Mouse (Mus musculus) hindbrain, embryonic 15.5 days (tissue): ENCODE results near the gene Ube4a. TPM values are rescaled to one million over a fixed set of nuclear protein-coding genes. Genes with fewer than 3 reads are reported as not detected.

ENCODE experiments used
- ATAC-seq: fragments of 200-750 bp; cut with Nextera tagmentation; 2 replicates; pipeline ENCODE4 v1.8.0; 2017; ENCODE audit warnings: low read depth, moderate number of reproducible peaks, moderate TSS enrichment; ENCODE audit not compliant: low FRiP score
- H3K27ac ChIP-seq: fragments of 300-500 bp; sonication (generic); replicated peaks from 2 replicates; pipeline ENCODE4 v1.5.1; 2015; ENCODE audit warnings: mild to moderate bottlenecking, inconsistent platforms
- H3K27me3 ChIP-seq: fragments of 300-500 bp; sonication (generic); 2 replicates; pipeline ENCODE4 v1.6.1; 2015; ENCODE audit warnings: control low read depth, inconsistent platforms
- H3K36me3 ChIP-seq: fragments of 300-500 bp; sonication (generic); 2 replicates; pipeline ENCODE4 v1.6.1; 2015; ENCODE audit warnings: control low read depth, inconsistent platforms
- H3K4me1 ChIP-seq: fragments of 300-500 bp; sonication (generic); replicated peaks from 2 replicates; pipeline ENCODE4 v1.6.1; 2015; ENCODE audit warnings: control low read depth, inconsistent platforms
- H3K4me2 ChIP-seq: fragments of 300-500 bp; sonication (generic); 2 replicates; pipeline ENCODE4 v1.6.1; 2015; ENCODE audit warnings: moderate library complexity, mild to moderate bottlenecking, inconsistent platforms
- H3K4me3 ChIP-seq: fragments of 300-500 bp; sonication (generic); 2 replicates; pipeline ENCODE4 v1.5.1; 2015; ENCODE audit warnings: mild to moderate bottlenecking, inconsistent platforms
- H3K9ac ChIP-seq: fragments of 300-500 bp; sonication (generic); 2 replicates; pipeline ENCODE4 v1.6.1; 2015; ENCODE audit warnings: inconsistent platforms
- H3K9me3 ChIP-seq: fragments of 300-500 bp; sonication (generic); 2 replicates; pipeline ENCODE4 v1.6.1; 2016; ENCODE audit warnings: control low read depth, inconsistent platforms
- WGBS: fragments of 180-500 bp; shearing (Covaris S2); methylation state at CpG from one replicate; pipeline ENCODE4 v1.1.7; 2015; 5-methylcytosine and 5-hydroxymethylcytosine counted together
- polyA plus RNA-seq: library from polyadenylated mRNA; unstranded; fragments of >200 nt; fragmentation: Nextera tagmentation; extraction: Ambion mirVana; gene quantifications from 2 replicates; pipeline ENCODE4 v1.2.1, GENCODE M21; 2015

Gene Ube4a
- polyA plus RNA-seq, 1 experiment from 2014 or later, result 35.1 TPM

DNA sequence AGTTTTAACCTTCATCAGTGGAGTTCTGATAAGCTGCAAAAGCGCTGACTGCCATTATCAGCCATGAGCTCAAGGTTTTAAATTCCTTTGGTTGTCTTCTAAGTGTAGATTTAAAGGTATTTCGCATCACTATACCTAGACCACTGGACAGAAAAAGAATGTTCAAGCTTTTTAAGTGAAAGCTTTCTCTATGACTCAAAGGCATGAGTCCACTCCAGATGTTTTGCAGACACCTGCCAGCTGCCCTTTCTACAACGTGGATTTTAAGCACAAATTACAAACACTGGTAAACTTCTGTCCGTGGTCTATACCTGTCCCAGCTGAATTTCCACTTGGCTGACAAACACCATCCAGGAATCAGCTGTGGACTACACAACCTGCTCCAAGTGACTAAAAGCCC is 29.6 kb upstream of the Ube4a start:
- no peak overlapping the region for H3K9ac ChIP-seq
- H3K4me1 ChIP-seq, result no peaks in the 10 kb centered on the region
- H3K4me2 ChIP-seq, result no peak overlapping the region
- no peak for ATAC-seq
- H3K36me3 ChIP-seq, result no peaks in the 10 kb centered on the region
- H3K27me3 ChIP-seq, result no peaks in the 10 kb centered on the region
- H3K9me3 ChIP-seq, result no peaks in the 10 kb centered on the region
- no peak overlapping the region for H3K27ac ChIP-seq
- H3K4me3 ChIP-seq, result no peak overlapping the region
- 85% methylated on average over 4 of the region's 4 CpGs for WGBS

DNA sequence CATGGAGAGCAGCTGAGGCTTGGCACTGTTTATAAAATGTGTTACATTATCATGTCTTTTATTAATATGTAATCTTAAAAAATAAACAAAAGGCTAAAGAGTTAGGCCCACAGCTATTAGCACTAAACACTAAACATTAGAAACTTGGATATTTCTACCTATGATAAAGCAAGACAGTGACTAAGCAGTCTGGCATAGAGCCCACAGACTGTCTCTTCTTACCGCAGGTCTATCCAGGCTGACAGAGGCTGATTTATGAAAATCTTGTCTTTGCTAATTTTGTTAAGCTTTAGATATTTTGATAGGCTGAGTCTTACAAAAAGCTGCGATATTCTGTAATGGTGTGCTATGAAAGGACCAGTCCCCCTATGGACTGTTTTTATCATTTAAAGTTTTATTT is 27.9 kb upstream of the Ube4a start:
- Histone ChIP-seq H3K9ac (no peak overlapping the region), H3K4me3 (no peak overlapping the region), H3K4me1 (no peaks in the 10 kb centered on the region), H3K27ac (no peak overlapping the region), H3K36me3 (no peaks in the 10 kb centered on the region), H3K4me2 (no peak overlapping the region), H3K27me3 (no peaks in the 10 kb centered on the region), H3K9me3 (no peaks in the 10 kb centered on the region)
- WGBS, result 90% methylated on average over 2 of the region's 2 CpGs
- no peak for ATAC-seq

DNA sequence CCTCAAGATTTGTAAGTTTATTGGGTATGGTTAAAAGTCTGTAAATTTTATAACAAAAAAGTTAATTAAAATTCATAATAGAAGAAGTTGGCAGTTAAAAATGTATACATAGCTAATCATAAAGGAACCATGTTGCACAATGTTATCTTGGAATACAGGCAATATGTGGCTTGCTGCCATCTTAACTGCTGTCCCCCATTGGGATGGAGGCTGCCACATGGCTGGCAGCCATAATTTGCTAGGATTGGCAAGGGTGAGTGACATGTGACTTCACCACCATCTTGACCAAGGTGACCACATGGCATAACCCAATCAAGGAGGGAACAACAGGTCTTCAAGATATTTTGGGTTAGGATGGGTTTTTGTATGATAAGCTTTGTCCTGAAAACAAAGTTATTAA is 26.9 kb upstream of the Ube4a start:
- Histone ChIP-seq H3K9ac (no peak overlapping the region), H3K9me3 (no peaks in the 10 kb centered on the region)
- no peak for ATAC-seq

DNA sequence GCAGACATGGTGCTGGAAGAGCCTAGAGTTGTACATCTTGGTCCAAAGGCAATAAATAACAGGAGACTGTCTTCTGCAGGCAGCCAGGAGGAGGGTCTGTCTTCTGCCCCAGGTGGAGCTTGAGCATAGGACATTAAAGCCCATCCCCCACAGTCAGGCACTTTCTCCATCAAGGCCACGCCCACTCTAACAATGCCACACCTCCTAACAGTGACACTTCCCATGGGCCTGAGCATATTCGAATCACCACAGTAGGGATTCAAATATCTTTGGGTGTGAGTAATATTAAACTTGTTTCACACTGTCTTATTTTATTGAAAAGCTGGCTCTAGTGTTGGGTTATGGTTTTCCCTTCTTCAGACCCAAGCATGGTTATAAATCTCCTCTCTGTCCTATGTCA is 26.4 kb upstream of the Ube4a start:
- no peaks in the 10 kb centered on the region for H3K4me1 ChIP-seq
- ATAC-seq, result no peak
- H3K36me3 ChIP-seq, result no peaks in the 10 kb centered on the region
- no peak overlapping the region for H3K9ac ChIP-seq
- no peaks in the 10 kb centered on the region for H3K9me3 ChIP-seq
- no peaks in the 10 kb centered on the region for H3K27me3 ChIP-seq
- H3K4me3 ChIP-seq, result no peak overlapping the region
- no peak overlapping the region for H3K4me2 ChIP-seq
- no peak overlapping the region for H3K27ac ChIP-seq
- 81% methylated on average over 2 of the region's 2 CpGs for WGBS

More for the DNA sequence above, 26.9 kb upstream of the Ube4a start:
- no peaks in the 10 kb centered on the region for H3K36me3 ChIP-seq
- no peak overlapping the region for H3K4me3 ChIP-seq
- H3K4me2 ChIP-seq, result no peak overlapping the region
- H3K27me3 ChIP-seq, result no peaks in the 10 kb centered on the region
- H3K27ac ChIP-seq, result no peak overlapping the region
- H3K4me1 ChIP-seq, result no peaks in the 10 kb centered on the region

DNA sequence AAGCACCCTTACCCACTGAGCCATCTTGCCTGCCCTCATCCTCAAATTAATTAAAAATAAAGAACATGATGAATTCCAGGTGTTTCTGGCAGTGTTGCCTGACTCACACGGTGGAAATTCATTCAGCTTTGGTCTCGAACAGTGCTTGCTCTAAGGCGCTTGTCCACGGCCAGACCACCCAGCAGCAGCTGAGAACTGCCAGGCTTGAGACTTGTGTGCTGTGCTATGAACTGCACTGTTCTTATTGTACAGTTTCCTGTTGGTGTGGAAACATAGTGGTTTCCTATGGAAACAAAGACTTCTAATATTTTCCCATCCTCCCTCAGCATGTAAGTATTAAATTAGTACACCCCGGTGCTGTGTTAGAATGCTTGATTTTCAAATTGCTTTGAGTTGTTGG is 21.6 kb upstream of the Ube4a start:
- Histone ChIP-seq H3K4me1 (no peaks in the 10 kb centered on the region), H3K9ac (no peak overlapping the region), H3K4me3 (no peak overlapping the region), H3K27ac (no peak overlapping the region), H3K36me3 (no peaks in the 10 kb centered on the region), H3K4me2 (no peak overlapping the region), H3K27me3 (no peaks in the 10 kb centered on the region), H3K9me3 (no peaks in the 10 kb centered on the region)
- ATAC-seq, result no peak
- 76% methylated on average over 5 of the region's 5 CpGs for WGBS

DNA sequence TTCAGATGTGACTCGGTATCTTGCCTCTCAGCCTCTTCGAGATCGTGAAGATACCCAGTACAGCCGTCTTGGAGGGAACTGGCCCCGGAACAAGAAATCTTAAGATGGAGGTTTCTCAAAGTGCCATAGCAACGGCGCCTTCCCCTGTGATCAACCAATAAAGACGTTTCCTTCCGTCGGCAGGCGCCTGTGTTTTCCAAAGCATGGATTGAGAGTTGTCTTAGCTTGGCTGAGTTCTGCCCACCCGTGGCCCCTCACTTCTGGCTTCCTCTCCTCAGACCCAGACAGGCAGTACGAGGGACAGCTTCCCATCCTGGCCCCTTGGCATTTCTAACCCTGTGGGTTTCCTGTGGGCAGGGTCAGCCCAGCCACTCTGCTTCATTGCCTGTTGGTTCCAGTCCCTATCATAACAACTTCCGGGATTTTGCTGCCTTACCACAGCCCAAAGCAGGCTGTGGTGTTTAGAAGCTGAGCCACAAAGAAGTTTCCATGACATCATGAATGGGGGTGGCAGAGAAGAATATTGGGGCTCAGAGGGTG is 20.9 kb upstream of the Ube4a start:
- Histone ChIP-seq H3K4me2 (no peak overlapping the region), H3K27ac (no peak overlapping the region), H3K9ac (no peak overlapping the region), H3K9me3 (no peaks in the 10 kb centered on the region), H3K36me3 (no peaks in the 10 kb centered on the region), H3K4me1 (no peaks in the 10 kb centered on the region), H3K27me3 (no peaks in the 10 kb centered on the region), H3K4me3 (no peak overlapping the region)
- ATAC-seq, result no peak
- WGBS, result 55% methylated on average over 14 of the region's 14 CpGs

DNA sequence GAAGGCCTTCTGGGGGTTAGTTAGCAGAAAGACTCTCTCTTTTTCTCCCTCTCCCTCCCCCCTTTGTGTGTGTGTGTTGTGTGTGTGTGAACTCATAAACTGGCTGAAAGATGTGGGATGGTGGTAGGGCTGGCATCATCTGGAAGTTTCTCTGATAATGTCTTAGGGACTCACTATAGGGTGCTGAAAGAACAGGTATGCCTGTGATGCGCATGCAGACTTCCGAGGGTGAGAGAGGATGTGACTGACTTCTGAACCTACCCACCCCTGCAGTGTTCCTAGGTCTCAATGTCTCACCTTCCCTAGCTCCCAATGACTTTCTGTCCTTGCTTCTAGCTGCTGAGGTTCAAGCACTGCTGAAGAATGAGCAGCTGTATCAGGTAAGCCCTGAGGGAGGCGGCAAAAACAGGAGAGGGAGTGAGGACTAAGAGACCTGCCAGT is 20.3 kb upstream of the Ube4a start:
- no peak for ATAC-seq
- Histone ChIP-seq H3K4me3 (no peak overlapping the region), H3K4me1 (no peaks in the 10 kb centered on the region), H3K4me2 (no peak overlapping the region), H3K9ac (no peak overlapping the region), H3K27me3 (no peaks in the 10 kb centered on the region), H3K27ac (no peak overlapping the region), H3K9me3 (no peaks in the 10 kb centered on the region), H3K36me3 (no peaks in the 10 kb centered on the region)
- WGBS, result 79% methylated on average over 3 of the region's 3 CpGs

DNA sequence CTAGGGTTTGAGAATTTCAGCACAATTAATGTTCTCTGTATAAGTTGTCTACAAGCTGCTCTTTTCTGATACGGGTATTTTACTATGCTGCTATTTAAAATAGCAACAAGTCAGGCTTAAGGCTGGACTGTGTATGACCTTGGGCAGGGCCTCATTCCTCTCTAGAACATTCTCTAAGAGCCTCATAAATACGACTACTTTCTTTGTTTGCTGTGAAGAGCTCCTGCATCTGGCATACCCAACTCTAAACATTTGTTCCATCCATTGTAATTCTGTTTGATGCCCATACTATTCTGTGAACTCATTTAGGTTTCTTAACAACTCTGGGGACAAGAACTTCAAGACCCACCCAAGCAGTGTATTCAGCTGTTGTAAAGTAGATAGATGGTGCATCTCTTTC is 17.6 kb upstream of the Ube4a start:
- whole genome bisulfite sequencing, result 85% methylated on average over 2 of the region's 2 CpGs
- H3K9me3 ChIP-seq, result no peaks in the 10 kb centered on the region
- H3K4me1 ChIP-seq, result no peaks in the 10 kb centered on the region
- ATAC-seq, result no peak
- no peak overlapping the region for H3K27ac ChIP-seq
- H3K4me3 ChIP-seq, result no peak overlapping the region
- H3K36me3 ChIP-seq, result no peaks in the 10 kb centered on the region
- no peak overlapping the region for H3K9ac ChIP-seq
- no peak overlapping the region for H3K4me2 ChIP-seq
- H3K27me3 ChIP-seq, result 0 out of 2 replicates have a peak, but pooled peaks cover 2% of the 10 kb centered on the region

DNA sequence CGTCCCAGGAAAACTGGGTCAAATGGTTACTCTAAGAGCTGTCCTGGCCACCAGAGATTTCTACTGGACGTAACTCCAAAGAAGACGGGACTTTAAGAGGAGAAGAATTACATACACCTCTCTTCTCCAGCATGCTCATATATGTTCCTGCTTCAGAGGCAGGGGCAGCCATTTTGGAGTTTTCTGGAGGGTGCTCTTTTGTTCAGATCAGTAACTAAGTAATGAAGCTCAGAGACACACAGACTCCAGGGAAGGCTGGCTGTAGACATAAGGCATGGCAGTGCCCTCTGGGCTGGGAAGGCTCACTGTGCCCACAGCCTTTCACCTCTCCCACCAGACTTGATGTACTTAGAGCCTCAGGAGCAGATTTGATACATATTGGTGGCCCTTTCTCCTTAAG is 17.1 kb upstream of the Ube4a start:
- Histone ChIP-seq H3K4me3 (no peak overlapping the region), H3K27ac (no peak overlapping the region), H3K9me3 (no peaks in the 10 kb centered on the region), H3K27me3 (0 out of 2 replicates have a peak, but pooled peaks cover 3% of the 10 kb centered on the region), H3K36me3 (no peaks in the 10 kb centered on the region), H3K9ac (no peak overlapping the region), H3K4me1 (no peaks in the 10 kb centered on the region), H3K4me2 (no peak overlapping the region)
- no peak for ATAC-seq
- 91% methylated on average over 3 of the region's 3 CpGs for WGBS

DNA sequence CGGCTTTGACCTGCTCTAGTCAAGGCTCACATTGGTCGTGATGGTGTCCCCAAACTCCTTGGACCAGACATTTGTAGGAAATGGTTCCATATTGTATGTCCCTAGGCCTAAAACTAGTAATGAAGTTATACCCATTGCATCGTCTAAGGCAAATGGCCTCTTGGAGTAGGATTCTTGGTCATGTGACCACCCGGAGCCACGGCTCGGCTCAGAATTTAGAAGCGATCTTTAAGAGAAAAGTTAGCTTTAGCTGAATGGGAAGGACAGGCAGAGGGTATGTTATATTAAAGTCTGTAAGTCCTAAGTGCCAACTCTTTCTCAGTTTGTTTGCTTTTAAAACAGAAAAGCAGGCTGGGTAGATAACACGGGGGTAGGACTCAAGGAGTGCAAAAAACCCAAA is 16.7 kb upstream of the Ube4a start:
- H3K27ac ChIP-seq, result no peak overlapping the region
- no peak for ATAC-seq
- H3K9ac ChIP-seq, result no peak overlapping the region
- 85% methylated on average over 8 of the region's 8 CpGs for WGBS
- no peaks in the 10 kb centered on the region for H3K4me1 ChIP-seq
- no peak overlapping the region for H3K4me2 ChIP-seq
- H3K4me3 ChIP-seq, result no peak overlapping the region
- no peaks in the 10 kb centered on the region for H3K9me3 ChIP-seq
- 0 out of 2 replicates have a peak, but pooled peaks cover 3% of the 10 kb centered on the region for H3K27me3 ChIP-seq
- H3K36me3 ChIP-seq, result no peaks in the 10 kb centered on the region

DNA sequence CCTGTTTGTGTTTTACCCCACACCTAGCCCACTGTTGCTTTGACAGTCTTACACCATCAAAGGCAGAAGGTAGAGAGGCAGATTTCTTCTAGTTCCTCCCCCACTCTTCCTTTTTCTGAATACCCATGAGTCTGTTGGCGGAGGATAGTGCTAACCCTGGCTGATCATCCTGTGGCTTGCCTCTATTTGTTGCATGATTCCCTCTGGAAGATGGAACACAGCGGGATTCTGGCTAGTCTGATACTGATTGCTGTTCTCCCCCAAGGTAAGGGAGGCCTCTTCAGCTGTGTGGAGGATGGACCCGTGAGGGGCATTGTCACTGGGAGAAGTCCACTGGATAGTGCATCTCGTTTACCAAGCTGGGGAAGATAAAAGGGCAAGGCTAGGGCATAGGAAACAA is 16.3 kb upstream of the Ube4a start, which contains the start of gene Cd3d:
TSS of gene Cd3d (plus strand) at position 111 of the 400 bp plus-strand sequence.
- no peak within 1 kb of the TSS for H3K4me2 ChIP-seq
- ATAC-seq, result no peak
- no peaks in the 10 kb centered on the region for H3K9me3 ChIP-seq
- H3K4me1 ChIP-seq, result no peaks in the 10 kb centered on the region
- no peak within 1 kb of the TSS for H3K27ac ChIP-seq
- no peak within 1 kb of the TSS for H3K9ac ChIP-seq
- H3K27me3 ChIP-seq, result 0 out of 2 replicates have a peak, but pooled peaks cover 3% of the 10 kb centered on the region
- H3K4me3 ChIP-seq, result no peak within 1 kb of the TSS
- 82% methylated on average over 4 of the region's 4 CpGs for WGBS
- no peaks in the 10 kb centered on the region for H3K36me3 ChIP-seq

DNA sequence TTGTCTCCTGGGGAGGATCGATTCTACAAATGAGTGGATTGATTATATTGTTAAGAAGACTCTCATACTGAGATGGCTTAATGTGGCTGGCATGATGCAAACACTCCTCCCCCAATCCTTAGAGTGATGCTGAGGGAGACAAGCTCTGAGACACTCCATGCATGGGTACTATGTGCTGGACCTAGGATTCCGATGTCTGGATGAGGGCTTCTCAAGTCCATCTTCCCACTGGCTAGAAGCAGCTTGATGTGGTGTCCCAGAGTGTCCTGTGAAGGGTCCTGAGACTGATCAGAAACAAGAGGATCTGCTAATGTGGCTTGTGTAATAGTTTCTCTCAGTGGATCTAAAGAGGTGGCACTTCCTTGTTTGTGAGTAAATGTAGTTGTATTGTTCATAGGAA is 15.7 kb upstream of the Ube4a start:
- Histone ChIP-seq H3K27me3 (0 out of 2 replicates have a peak, but pooled peaks cover 3% of the 10 kb centered on the region), H3K4me1 (no peaks in the 10 kb centered on the region), H3K9ac (no peak overlapping the region), H3K4me2 (no peak overlapping the region), H3K36me3 (no peaks in the 10 kb centered on the region), H3K27ac (no peak overlapping the region), H3K4me3 (no peak overlapping the region), H3K9me3 (no peaks in the 10 kb centered on the region)
- 97% methylated on average over 2 of the region's 2 CpGs for WGBS
- ATAC-seq, result no peak

DNA sequence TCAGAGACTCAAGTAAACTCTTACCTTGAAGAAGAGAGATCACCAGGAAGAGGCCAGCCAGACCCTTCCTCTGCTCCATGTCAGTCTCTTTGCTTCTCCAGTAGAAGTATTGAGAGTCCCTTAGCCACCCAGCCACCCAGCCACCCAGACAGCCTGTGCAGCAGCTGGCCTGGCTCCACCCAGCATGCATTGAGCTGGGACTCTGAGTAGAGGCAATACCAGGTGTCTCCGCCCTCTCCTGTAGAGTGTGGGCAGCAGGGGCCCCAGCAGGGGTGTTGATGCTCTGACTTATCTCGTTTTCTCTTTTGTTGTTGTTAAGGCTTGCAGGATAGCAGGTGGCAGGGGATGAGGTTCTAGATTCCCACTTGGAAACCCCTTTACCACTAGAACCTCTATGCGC is 14.8 kb upstream of the Ube4a start, which contains the start of gene Cd3g:
TSS of gene Cd3g (minus strand) at position 190 of the 400 bp plus-strand sequence.
- no peak within 1 kb of the TSS for H3K4me3 ChIP-seq
- H3K27ac ChIP-seq, result no peak within 1 kb of the TSS
- no peak within 1 kb of the TSS for H3K9ac ChIP-seq
- H3K27me3 ChIP-seq, result 0 out of 2 replicates have a peak, but pooled peaks cover 9% of the 10 kb centered on the region
- H3K36me3 ChIP-seq, result no peaks in the 10 kb centered on the region
- no peak within 1 kb of the TSS for H3K4me2 ChIP-seq
- whole genome bisulfite sequencing, result 66% methylated on average over 3 of the region's 3 CpGs
- no peaks in the 10 kb centered on the region for H3K4me1 ChIP-seq
- H3K9me3 ChIP-seq, result no peaks in the 10 kb centered on the region
- no peak for ATAC-seq
